Mouse (Mus musculus): ENCODE results near the gene Cerkl.

DNA sequence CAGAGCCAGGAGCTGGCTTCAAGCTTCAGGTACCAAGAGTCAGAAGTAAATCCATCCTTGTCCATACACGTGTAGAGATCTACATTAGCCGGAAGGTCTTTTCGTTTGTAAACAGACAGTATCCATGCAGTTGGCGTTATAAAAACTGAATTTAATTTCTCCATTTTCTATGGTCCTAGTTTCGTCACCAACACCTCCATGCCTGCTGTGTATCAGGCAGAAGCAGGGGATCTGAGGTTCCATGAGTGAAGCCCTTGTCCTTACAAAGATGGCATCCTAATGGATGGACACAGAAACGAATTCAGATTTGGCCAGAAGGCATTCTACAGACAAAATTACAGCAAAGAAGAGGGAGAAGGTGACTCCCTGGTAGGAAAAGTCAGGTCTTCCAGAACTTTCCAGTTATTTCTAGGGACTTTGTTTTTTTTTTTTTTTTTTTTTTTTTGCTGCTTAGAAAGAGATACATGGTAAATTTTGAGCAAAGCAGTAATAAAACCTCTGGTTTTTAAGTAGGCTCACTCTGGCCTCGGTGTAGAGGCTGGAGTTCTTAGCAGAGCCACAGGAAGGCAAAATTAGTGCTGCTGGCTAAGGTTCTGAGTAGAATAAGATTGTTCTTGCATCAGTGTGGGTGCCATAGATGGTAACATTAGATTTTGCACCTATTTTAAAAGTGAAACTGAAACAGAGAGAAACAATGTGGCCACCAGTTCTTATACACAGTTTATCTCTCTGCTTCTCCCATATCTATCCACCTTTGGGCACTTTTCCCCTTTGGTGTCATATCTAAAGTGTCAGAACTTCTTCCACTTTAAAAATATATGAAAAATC lies 85.0 kb downstream of the Cerkl start:
- TF ChIP-seq CTCF (IDR thresholded peaks at IDR 0.05; ENCODE audit: borderline replicate concordance, insufficient read depth, low read depth, low read length): no peak
- TF ChIP-seq POLR2A (IDR thresholded peaks at IDR 0.05; ENCODE audit: borderline replicate concordance, insufficient read depth, low read length): no peak

Measured in cerebellum, adult 2 months (tissue).